Mouse (Mus musculus) E14TG2a.4 (cell line): Measurements from ENCODE around the gene Ndufa9.

Experiments used
- CTCF ChIP-seq: conservative IDR thresholded peaks from 2 replicates; pipeline ENCODE4 v1.5.1; 2014; ENCODE audit warnings: low read length
- NANOG ChIP-seq: IDR thresholded peaks from 2 replicates; pipeline ENCODE4 v1.6.1; 2014; ENCODE audit warnings: borderline replicate concordance, low read length, mixed read lengths
- POU5F1 ChIP-seq: IDR thresholded peaks from 2 replicates; pipeline ENCODE4 v1.6.1; 2014; ENCODE audit warnings: low read length, borderline replicate concordance

GRCm38 (mm10) chr6:126808561-126808960, 40.4 kb downstream of the Ndufa9 start:
- TF ChIP-seq CTCF, result no peak
- no peak for TF ChIP-seq POU5F1
- TF ChIP-seq NANOG, result no peak
